Mouse (Mus musculus): Measurements from ENCODE around the gene Rfx2.

- TF ChIP-seq POU5F1 (IDR thresholded peaks at IDR 0.05; ENCODE audit: borderline replicate concordance, low read length), result no peak
- TF ChIP-seq CTCF (conservative IDR thresholded peaks at IDR 0.05; ENCODE audit: low read length), result no peak
- TF ChIP-seq NANOG (IDR thresholded peaks at IDR 0.05; ENCODE audit: borderline replicate concordance, low read length), result no peak
These were observed 79.3 kb downstream of the Rfx2 start for GRCm38 (mm10) chr17:56751404-56752072.
